12 mouse cellular contexts compared by ENCODE assay signal in genomic region chr6:38702810-38703399, GRCm38 (mm10). TPM values are rescaled to one million over a fixed set of nuclear protein-coding genes. Genes with fewer than 3 reads are reported as not detected.
DNase-seq lines count a peak whose midpoint lies in the region; ATAC-seq and TF ChIP-seq lines count a peak whose summit lies in the region.
"Had no signal": no experiment of that assay in that cellular context is flagged by ENCODE, and none has a peak within 500 bp of the region (broad histone marks: within the 10 kb centered on the region; RNA-seq: fewer than 3 reads in every experiment).

No protein-coding gene starts in this region.

- H3K4me3 ChIP-seq in forebrain, postnatal 0 days (ENCODE audit: low read depth, low read length) = no peak overlapping the region
- H3K4me3 ChIP-seq in forebrain, embryonic 14.5 days (ENCODE audit: low read depth, low read length) = no peak overlapping the region
- no peak overlapping the region for H3K4me3 ChIP-seq in heart, embryonic 10.5 days
- H3K4me3 ChIP-seq: neural tube, embryonic 12.5 days had no signal

- H3K4me2 ChIP-seq in forebrain, postnatal 0 days (ENCODE audit: low read depth) = no peak overlapping the region
- no peak overlapping the region for H3K4me2 ChIP-seq in forebrain, embryonic 14.5 days (ENCODE audit: low read length)
- H3K4me2 ChIP-seq: neural tube, embryonic 12.5 days had no signal

- no peak for ATAC-seq in forebrain, postnatal 0 days
- no peak for ATAC-seq in forebrain, embryonic 14.5 days
- ATAC-seq in cerebellum, adult (ENCODE audit: insufficient number of reproducible peaks, low FRiP score, low TSS enrichment) = no peak
- ATAC-seq: forebrain, embryonic 16.5 days had no signal

- H3K4me1 ChIP-seq in forebrain, postnatal 0 days (ENCODE audit: insufficient read depth) = no peaks in the 10 kb centered on the region
- H3K4me1 ChIP-seq in forebrain, embryonic 14.5 days (ENCODE audit: control insufficient read depth, insufficient read depth, low read length) = no peaks in the 10 kb centered on the region
- peaks cover 39% of the 10 kb centered on the region for H3K4me1 ChIP-seq in heart, embryonic 10.5 days
- H3K4me1 ChIP-seq: neural tube, embryonic 12.5 days had no signal

- H3K9ac ChIP-seq in forebrain, postnatal 0 days = no peak overlapping the region
- no peak overlapping the region for H3K9ac ChIP-seq in forebrain, embryonic 14.5 days (ENCODE audit: low read length)
- H3K9ac ChIP-seq: neural tube, embryonic 12.5 days had no signal

- no peak overlapping the region for H3K27ac ChIP-seq in forebrain, postnatal 0 days (ENCODE audit: low read depth, low read length)
- no peak overlapping the region for H3K27ac ChIP-seq in forebrain, embryonic 14.5 days (ENCODE audit: low read depth, low read length)
- H3K27ac ChIP-seq in heart, embryonic 10.5 days = peak overlapping the region; percentile 78
- H3K27ac ChIP-seq: macrophage; neural tube, embryonic 12.5 days had no signal

- 67% methylated on average over 6 of the region's 6 CpGs for whole genome bisulfite sequencing in forebrain, postnatal 0 days
- WGBS in forebrain, embryonic 14.5 days = 70% methylated on average over 6 of the region's 6 CpGs
- 20% methylated on average over 6 of the region's 6 CpGs for WGBS in heart, embryonic 10.5 days

- H3K9me3 ChIP-seq in forebrain, postnatal 0 days (ENCODE audit: low read length) = no peaks in the 10 kb centered on the region
- no peaks in the 10 kb centered on the region for H3K9me3 ChIP-seq in forebrain, embryonic 14.5 days (replicated peaks; ENCODE audit: control insufficient read depth, low read length)
- H3K9me3 ChIP-seq in heart, embryonic 10.5 days = no peaks in the 10 kb centered on the region
- H3K9me3 ChIP-seq: neural tube, embryonic 12.5 days had no signal

- no peaks in the 10 kb centered on the region for H3K27me3 ChIP-seq in forebrain, postnatal 0 days (ENCODE audit: insufficient read depth, low read length)
- H3K27me3 ChIP-seq in forebrain, embryonic 14.5 days (replicated peaks; ENCODE audit: control insufficient read depth, insufficient read depth, low read length) = no peaks in the 10 kb centered on the region
- H3K27me3 ChIP-seq in heart, embryonic 10.5 days (ENCODE audit: insufficient read depth, poor library complexity, severe bottlenecking) = no peaks in the 10 kb centered on the region
- H3K27me3 ChIP-seq: neural tube, embryonic 12.5 days had no signal

- H3K36me3 ChIP-seq in forebrain, postnatal 0 days (ENCODE audit: insufficient read depth) = peaks cover 65% of the 10 kb centered on the region
- H3K36me3 ChIP-seq in forebrain, embryonic 14.5 days (ENCODE audit: control insufficient read depth, insufficient read depth, low read length) = peaks cover 69% of the 10 kb centered on the region
- peaks cover 74% of the 10 kb centered on the region for H3K36me3 ChIP-seq in heart, embryonic 10.5 days

- DNase-seq in forebrain, postnatal 0 days = no peak
- no peak for DNase-seq in forebrain, embryonic 14.5 days (ENCODE audit: low spot score)
- peak; percentile 57 for DNase-seq in lung, postnatal 10 days
- no peak for DNase-seq in lung, postnatal 25 days (ENCODE audit: low spot score)
- no peak for DNase-seq in heart, embryonic 10.5 days (ENCODE audit: low spot score)
- DNase-seq in kidney, postnatal 4 days = peak; percentile 46 to 52
- DNase-seq in B cell, adult 2 months = no peak

- TF ChIP-seq CTCF in forebrain, postnatal 0 days (IDR thresholded peaks at IDR 0.05; ENCODE audit: low read depth) = peak; percentile 42

RNA-seq across cellular contexts. Expression of gene Clec2l, which starts 40.0 kb away (rescaled TPM):
- total RNA-seq in forebrain, postnatal 0 days (2014; rRNA removed) = 92.8 and 94.3 TPM in 2 replicates
- polyA plus RNA-seq in forebrain, postnatal 0 days (2015; fragmentation: Nextera tagmentation; extraction: Ambion mirVana) = 49.8 and 52.0 TPM in 2 replicates
- polyA plus RNA-seq in forebrain, embryonic 14.5 days (2014; fragmentation: Nextera tagmentation; extraction: Ambion mirVana) = 8.8 and 9.3 TPM in 2 replicates
- 0.50 and 1.5 TPM in 2 replicates for polyA plus RNA-seq in heart, embryonic 10.5 days (2016; fragmentation: Nextera tagmentation; extraction: Ambion mirVana)
- total RNA-seq: common myeloid progenitor, adult 5-6 weeks had no signal
- polyA plus RNA-seq: macrophage had no signal

Comparison
In these comparisons a context has a peak if more than half of its experiments do, and no peak if none do; other contexts are left out.
1. DNase-seq: peak in lung, postnatal 10 days (single experiment) and kidney, postnatal 4 days (2 of 2); none in forebrain, postnatal 0 days (single experiment), forebrain, embryonic 14.5 days (single experiment), lung, postnatal 25 days (single experiment), heart, embryonic 10.5 days (single experiment) and B cell, adult 2 months (0 of 2).